Mouse (Mus musculus) brain, adult 2 months (tissue): ENCODE measurements at regions not wholly inside any gene's neighbourhood (a gene's known extent, or its start where the extent isn't known, plus 50 kb on each side); places are given as distances from the start of the nearest gene placed in this dataset.
A peak's percentile ranks its signal among the peaks of the same experiment; 100 is the strongest.

ENCODE experiments used
- DNase-seq: peaks from one replicate; pipeline ENCODE4 v3.0.0; 2011; ENCODE audit warnings: low read depth, low spot score

GRCm38 (mm10) chr1:164631679-164632078 is 164.8 kb upstream of the Dpt start:
- peak; percentile 69 for DNase-seq

- no peak for DNase-seq
These were observed 167.6 kb upstream of the Dpt start for GRCm38 (mm10) chr1:164628840-164629239.

- no peak for DNase-seq
These were observed 164.8 kb upstream of the Atp1b1 start for GRCm38 (mm10) chr1:164622946-164623345.

GRCm38 (mm10) chr1:164622417-164622816 is 164.3 kb upstream of the Atp1b1 start:
- no peak for DNase-seq

GRCm38 (mm10) chr1:164620129-164620528 is 162.0 kb upstream of the Atp1b1 start:
- DNase-seq, result peak; percentile 27

GRCm38 (mm10) chr1:164617871-164618270 is 159.7 kb upstream of the Atp1b1 start:
- DNase-seq, result peak; percentile 82

- DNase-seq, result no peak
These were observed 148.9 kb upstream of the Atp1b1 start for GRCm38 (mm10) chr1:164607061-164607460.

GRCm38 (mm10) chr1:164606141-164606754 is 148.1 kb upstream of the Atp1b1 start:
- no peak for DNase-seq

- no peak for DNase-seq
These were observed 145.3 kb upstream of the Atp1b1 start for GRCm38 (mm10) chr1:164603433-164603832.

GRCm38 (mm10) chr1:164602568-164602967 is 144.4 kb upstream of the Atp1b1 start:
- DNase-seq, result no peak

- DNase-seq, result peak; percentile 85
These were observed 132.1 kb upstream of the Atp1b1 start for GRCm38 (mm10) chr1:164590205-164590613.

GRCm38 (mm10) chr1:164586066-164586989 is 128.2 kb upstream of the Atp1b1 start:
- DNase-seq, result peak; percentile 94

GRCm38 (mm10) chr1:164576856-164577489 is 118.8 kb upstream of the Atp1b1 start:
- peak; percentile 89 for DNase-seq

- no peak for DNase-seq
These were observed 115.5 kb upstream of the Atp1b1 start for GRCm38 (mm10) chr1:164573639-164574038.

- no peak for DNase-seq
These were observed 114.0 kb upstream of the Atp1b1 start for GRCm38 (mm10) chr1:164572183-164572582.

GRCm38 (mm10) chr1:164571496-164572078 is 113.4 kb upstream of the Atp1b1 start:
- DNase-seq, result no peak

GRCm38 (mm10) chr1:164564847-164565246 is 106.7 kb upstream of the Atp1b1 start:
- no peak for DNase-seq

GRCm38 (mm10) chr1:164559546-164560228 is 101.5 kb upstream of the Atp1b1 start:
- DNase-seq, result no peak

- no peak for DNase-seq
These were observed 94.5 kb upstream of the Atp1b1 start for GRCm38 (mm10) chr1:164552658-164553057.

GRCm38 (mm10) chr1:164551019-164551418 is 92.9 kb upstream of the Atp1b1 start:
- no peak for DNase-seq

- peak; percentile 67 for DNase-seq
These were observed 92.4 kb upstream of the Atp1b1 start for GRCm38 (mm10) chr1:164550596-164550995.
